Mouse (Mus musculus) intestine, embryonic 14.5 days (tissue): ENCODE measurements around the gene Afmid. TPM values are rescaled to one million over a fixed set of nuclear protein-coding genes. Genes with fewer than 3 reads are reported as not detected.

ENCODE experiments used
- ATAC-seq: fragments of 200-750 bp; cut with Nextera tagmentation; replicated peaks from 2 replicates; pipeline ENCODE4 v1.8.0; 2017; ENCODE audit warnings: low read depth, moderate number of reproducible peaks, moderate TSS enrichment, moderate library complexity; ENCODE audit not compliant: low FRiP score, low TSS enrichment
- DNase-seq: peaks from one replicate; pipeline ENCODE4 v3.0.0-alpha.2; 2018; ENCODE audit warnings: low spot score
- H3K27ac ChIP-seq: fragments of 300-500 bp; sonication (generic); 2 replicates; pipeline ENCODE4 v1.5.1; 2014; ENCODE audit warnings: low read depth, mild to moderate bottlenecking, control low read depth
- H3K27me3 ChIP-seq: fragments of 300-500 bp; sonication (generic); replicated peaks from 2 replicates; pipeline ENCODE4 v1.6.1; 2014; ENCODE audit warnings: low read length, control low read depth; ENCODE audit not compliant: control insufficient read depth, insufficient read depth
- H3K36me3 ChIP-seq: fragments of 300-500 bp; sonication (generic); 2 replicates; pipeline ENCODE4 v1.6.1; 2014; ENCODE audit warnings: low read length, control low read depth; ENCODE audit not compliant: control insufficient read depth, insufficient read depth
- H3K4me1 ChIP-seq: fragments of 300-500 bp; sonication (generic); replicated peaks from 2 replicates; pipeline ENCODE4 v1.6.1; 2014; ENCODE audit warnings: low read length, control low read depth, mixed read lengths; ENCODE audit not compliant: control insufficient read depth, insufficient read depth
- H3K4me2 ChIP-seq: fragments of 300-500 bp; sonication (generic); 2 replicates; pipeline ENCODE4 v1.6.1; 2014; ENCODE audit warnings: low read length
- H3K4me3 ChIP-seq: fragments of 300-500 bp; sonication (generic); 2 replicates; pipeline ENCODE4 v1.5.1; 2014; ENCODE audit warnings: low read depth, low read length, control low read depth, mixed read lengths
- H3K9ac ChIP-seq: fragments of 300-500 bp; sonication (generic); 2 replicates; pipeline ENCODE4 v1.6.1; 2014; ENCODE audit warnings: mild to moderate bottlenecking, low read length
- H3K9me3 ChIP-seq: fragments of 300-500 bp; sonication (generic); 2 replicates; pipeline ENCODE4 v1.6.1; 2016; ENCODE audit warnings: low read length, control low read depth; ENCODE audit not compliant: control insufficient read depth
- WGBS: fragments of 180-500 bp; shearing (Covaris S2); extraction: QIAGEN DNeasy Blood & Tissue Kit; methylation state at CpG from one replicate; pipeline ENCODE4 v1.1.7; 2014; 5-methylcytosine and 5-hydroxymethylcytosine counted together
- polyA plus RNA-seq: library from polyadenylated mRNA; unstranded; fragments of >200 nt; fragmentation: Nextera tagmentation; extraction: Ambion mirVana; gene quantifications from 2 replicates; pipeline ENCODE4 v1.2.1, GENCODE M21; 2014

Afmid gene
- polyA plus RNA-seq, 1 experiment from 2014 or later = 6.6 TPM

- Histone ChIP-seq H3K27ac (no peak overlapping the region), H3K4me2 (no peak overlapping the region), H3K9me3 (no peaks in the 10 kb centered on the region), H3K4me3 (no peak overlapping the region), H3K9ac (no peak overlapping the region), H3K36me3 (no peaks in the 10 kb centered on the region), H3K27me3 (no peaks in the 10 kb centered on the region), H3K4me1 (peaks cover 29% of the 10 kb centered on the region)
- WGBS = 89% methylated on average over 9 of the region's 9 CpGs
- ATAC-seq = no peak
- no peak for DNase-seq
These were observed 54.7 kb downstream of the Afmid start for GRCm38 (mm10) chr11:117880336-117880976.

GRCm38 (mm10) chr11:117880977-117881358 is 55.2 kb downstream of the Afmid start:
- H3K9me3 ChIP-seq = no peaks in the 10 kb centered on the region
- WGBS = 74% methylated on average over 6 of the region's 6 CpGs
- H3K4me1 ChIP-seq = peaks cover 29% of the 10 kb centered on the region
- no peaks in the 10 kb centered on the region for H3K27me3 ChIP-seq
- H3K4me2 ChIP-seq = no peak overlapping the region
- no peak overlapping the region for H3K27ac ChIP-seq
- DNase-seq (no peak), ATAC-seq (no peak)
- no peaks in the 10 kb centered on the region for H3K36me3 ChIP-seq
- no peak overlapping the region for H3K9ac ChIP-seq
- no peak overlapping the region for H3K4me3 ChIP-seq

GRCm38 (mm10) chr11:117881787-117882186 is 56.1 kb downstream of the Afmid start:
- no peak overlapping the region for H3K4me2 ChIP-seq

GRCm38 (mm10) chr11:117882208-117882607 is 56.5 kb downstream of the Afmid start:
- H3K4me3 ChIP-seq = no peak overlapping the region
- no peak overlapping the region for H3K9ac ChIP-seq
- no peak for ATAC-seq
- 88% methylated on average over 1 of the region's 1 CpGs for WGBS
- no peaks in the 10 kb centered on the region for H3K27me3 ChIP-seq
- peak overlapping the region; percentile 30 for H3K27ac ChIP-seq
- no peak overlapping the region for H3K4me2 ChIP-seq
- H3K36me3 ChIP-seq = no peaks in the 10 kb centered on the region
- H3K9me3 ChIP-seq = no peaks in the 10 kb centered on the region
- DNase-seq = no peak
- peaks cover 29% of the 10 kb centered on the region for H3K4me1 ChIP-seq

More at GRCm38 (mm10) chr11:117881787-117882186, 56.1 kb downstream of the Afmid start:
- Histone ChIP-seq H3K9me3 (no peaks in the 10 kb centered on the region), H3K9ac (no peak overlapping the region), H3K36me3 (no peaks in the 10 kb centered on the region), H3K27ac (peak overlapping the region; percentile 30), H3K4me1 (peaks cover 29% of the 10 kb centered on the region), H3K27me3 (no peaks in the 10 kb centered on the region), H3K4me3 (no peak overlapping the region)
- ATAC-seq (0 out of 2 replicates have a peak, but pooled peaks have one; percentile 14), DNase-seq (no peak)
- 2% methylated on average over 8 of the region's 8 CpGs for WGBS

- H3K4me1 ChIP-seq = peaks cover 45% of the 10 kb centered on the region
- ATAC-seq = no peak
These were observed 60.3 kb downstream of the Afmid start for GRCm38 (mm10) chr11:117886000-117886399.

GRCm38 (mm10) chr11:117888168-117888852 is 62.6 kb downstream of the Afmid start:
- ATAC-seq = no peak
- H3K9ac ChIP-seq = no peak overlapping the region
- WGBS = 27% methylated on average over 20 of the region's 20 CpGs
- H3K4me3 ChIP-seq = peak overlapping the region; percentile 19
- no peak overlapping the region for H3K27ac ChIP-seq
- no peak for DNase-seq
- H3K27me3 ChIP-seq = no peaks in the 10 kb centered on the region
- H3K4me1 ChIP-seq = peaks cover 41% of the 10 kb centered on the region
- H3K36me3 ChIP-seq = no peaks in the 10 kb centered on the region
- peak overlapping the region; percentile 46 for H3K4me2 ChIP-seq
- H3K9me3 ChIP-seq = no peaks in the 10 kb centered on the region

More at GRCm38 (mm10) chr11:117886000-117886399, 60.3 kb downstream of the Afmid start:
- H3K27ac ChIP-seq = no peak overlapping the region
- no peaks in the 10 kb centered on the region for H3K36me3 ChIP-seq
- H3K9ac ChIP-seq = no peak overlapping the region
- no peaks in the 10 kb centered on the region for H3K27me3 ChIP-seq
- H3K9me3 ChIP-seq = no peaks in the 10 kb centered on the region
- DNase-seq = no peak
- H3K4me2 ChIP-seq = no peak overlapping the region
- no peak overlapping the region for H3K4me3 ChIP-seq
- WGBS = 48% methylated on average over 5 of the region's 5 CpGs

GRCm38 (mm10) chr11:117888853-117889822 is 63.4 kb downstream of the Afmid start:
- Histone ChIP-seq H3K4me1 (peaks cover 41% of the 10 kb centered on the region), H3K36me3 (no peaks in the 10 kb centered on the region), H3K27me3 (no peaks in the 10 kb centered on the region), H3K27ac (peak overlapping the region; percentile 59; the same call in 1 of the 2 replicates), H3K9ac (peak overlapping the region; percentile 17), H3K9me3 (no peaks in the 10 kb centered on the region), H3K4me2 (peak overlapping the region; percentile 46), H3K4me3 (peak overlapping the region; percentile 19)
- 0 out of 2 replicates have a peak, but pooled peaks have one; percentile 36 for ATAC-seq
- peak; percentile 77 for DNase-seq
- WGBS = 8% methylated on average over 31 of the region's 33 CpGs
